Mouse (Mus musculus): ENCODE results near the gene Plxnd1.

DNA sequence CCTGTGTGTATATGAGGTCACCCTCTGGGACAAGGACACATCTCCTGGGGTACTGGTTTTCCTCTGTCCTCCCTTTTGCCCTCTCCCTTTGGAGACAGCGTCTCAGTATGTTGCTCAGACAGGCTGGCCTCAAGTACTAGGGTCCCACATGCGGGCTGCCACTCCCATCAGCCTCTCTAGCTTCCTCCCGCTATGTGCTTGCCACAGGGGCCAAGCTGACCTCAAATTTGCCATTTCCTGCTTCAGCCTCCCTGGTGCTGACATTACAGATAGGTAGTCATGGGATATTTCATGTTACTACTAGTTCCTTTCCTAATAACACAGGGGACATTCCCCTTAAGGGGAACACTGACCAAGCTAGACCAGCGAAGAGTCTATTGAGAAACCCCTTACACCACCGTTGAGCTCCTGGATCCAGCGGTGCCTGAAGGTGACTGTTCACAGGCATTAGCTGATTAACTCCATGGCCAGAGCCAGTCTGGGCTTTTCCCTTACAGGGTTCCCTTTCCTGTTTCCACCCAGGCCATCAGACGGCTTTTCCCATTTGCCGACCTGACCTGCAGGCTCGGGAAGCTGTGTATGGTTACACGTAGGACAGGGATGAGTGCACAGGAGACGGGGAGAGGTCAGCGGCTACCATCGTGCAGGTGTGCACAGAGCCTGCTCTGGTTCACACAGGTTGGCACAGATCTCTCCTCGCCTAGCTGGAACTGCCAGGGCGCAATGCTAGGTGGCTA, 21.5 kb downstream of the Plxnd1 start:
- TF ChIP-seq CTCF (IDR thresholded peaks at IDR 0.05; ENCODE audit: borderline replicate concordance, insufficient read depth, low read length), result no peak
- TF ChIP-seq POLR2A (IDR thresholded peaks at IDR 0.05; ENCODE audit: low read depth, low read length), result no peak
